Mouse (Mus musculus): ENCODE results near the gene Ltbp3. TPM values are rescaled to one million over a fixed set of nuclear protein-coding genes. Genes with fewer than 3 reads are reported as not detected.
A peak's percentile ranks its signal among the peaks of the same experiment; 100 is the strongest.
"Not testable (repeated sequence)": the region's sequence is repeated elsewhere in the genome, so short reads cannot be mapped to it uniquely, and the experiment has no call there.

The Ltbp3 gene
- polyA plus RNA-seq, 1 experiment, result 8.1 TPM

DNA sequence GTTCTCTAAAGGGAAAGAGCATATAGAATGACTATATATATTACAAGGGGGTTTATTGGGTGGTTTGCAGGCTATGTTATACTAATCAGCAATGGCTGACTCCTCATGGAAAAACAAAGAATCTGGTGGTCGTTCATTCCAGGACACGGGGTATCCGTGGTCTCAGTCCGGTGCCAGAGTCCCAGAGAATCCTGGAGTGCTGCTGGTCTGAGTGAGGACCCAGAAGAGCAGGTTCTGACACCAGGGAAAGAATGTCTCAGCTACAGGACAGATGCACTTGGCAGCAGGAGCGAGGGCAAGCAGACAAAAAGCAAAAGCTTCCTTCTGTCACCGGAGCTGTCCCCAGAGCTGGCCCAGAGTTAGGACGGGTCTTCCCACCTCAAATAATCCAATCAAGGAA lies 47.9 kb downstream of the Ltbp3 start:
- Histone ChIP-seq H3K4me1 (ENCODE audit: control insufficient read depth, insufficient read depth, low read length) (peaks cover 5% of the 10 kb centered on the region; the same call in 1 of the 2 replicates), H3K27ac (ENCODE audit: control insufficient read depth, insufficient read depth, low read depth, low read length) (no peak overlapping the region), H3K36me3 (ENCODE audit: control insufficient read depth, insufficient read depth, low read length) (no peaks in the 10 kb centered on the region), H3K4me3 (ENCODE audit: control insufficient read depth, low read depth, low read length) (no peak overlapping the region), H3K27me3 (ENCODE audit: control insufficient read depth, insufficient read depth, low read length) (no peaks in the 10 kb centered on the region)
- TF ChIP-seq POLR2A (IDR thresholded peaks at IDR 0.05; ENCODE audit: control insufficient read depth, low read depth, low read length) (no peak), CTCF (IDR thresholded peaks at IDR 0.05; ENCODE audit: control insufficient read depth, insufficient read depth, insufficient replicate concordance, low read depth, low read length) (no peak)

DNA sequence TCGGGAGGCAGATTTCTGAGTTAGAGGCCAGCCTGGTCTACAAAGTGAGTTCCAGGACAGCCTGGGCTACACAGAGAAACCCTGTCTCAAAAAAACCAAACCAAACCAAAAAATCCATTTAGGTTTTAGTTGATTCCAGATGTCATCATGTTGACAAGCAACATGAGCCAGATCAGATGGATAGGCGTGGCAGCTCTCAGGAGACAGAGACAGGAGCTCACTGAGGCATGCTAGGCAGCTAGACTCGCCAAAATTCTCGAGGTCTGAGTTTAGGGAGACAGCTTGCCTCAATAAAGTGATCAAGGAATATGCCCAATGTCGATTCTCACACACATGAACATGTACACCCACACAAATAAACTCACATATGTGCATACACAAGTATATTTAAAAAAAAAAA lies 48.4 kb downstream of the Ltbp3 start:
- no peak overlapping the region for H3K4me3 ChIP-seq (ENCODE audit: control insufficient read depth, low read depth, low read length)
- H3K27ac ChIP-seq (ENCODE audit: control insufficient read depth, insufficient read depth, low read depth, low read length), result no peak overlapping the region
- no peaks in the 10 kb centered on the region for H3K27me3 ChIP-seq (ENCODE audit: control insufficient read depth, insufficient read depth, low read length)
- H3K4me1 ChIP-seq (ENCODE audit: control insufficient read depth, insufficient read depth, low read length), result peaks cover 5% of the 10 kb centered on the region; the same call in 1 of the 2 replicates
- TF ChIP-seq CTCF (IDR thresholded peaks at IDR 0.05; ENCODE audit: control insufficient read depth, insufficient read depth, insufficient replicate concordance, low read depth, low read length) (no peak), POLR2A (IDR thresholded peaks at IDR 0.05; ENCODE audit: control insufficient read depth, low read depth, low read length) (no peak)
- H3K36me3 ChIP-seq (ENCODE audit: control insufficient read depth, insufficient read depth, low read length), result no peaks in the 10 kb centered on the region

DNA sequence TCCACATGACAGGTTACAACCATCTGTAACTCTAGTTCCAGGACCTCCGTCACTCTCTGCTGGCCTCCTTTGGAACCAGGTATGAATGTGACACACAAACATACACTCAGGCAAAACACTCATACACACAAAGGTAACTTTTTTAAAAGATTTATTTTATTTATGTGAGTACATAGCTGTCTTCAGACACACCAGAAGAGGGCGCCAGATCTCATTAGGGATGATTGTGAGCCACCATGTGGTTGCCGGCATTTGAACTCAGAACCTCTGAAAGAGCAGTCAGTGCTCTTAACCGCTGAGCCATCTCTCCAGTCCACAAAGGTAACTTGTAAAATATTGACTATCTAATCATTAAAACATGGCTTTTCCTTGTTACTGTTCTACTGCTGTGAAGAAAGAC lies 50.6 kb downstream of the Ltbp3 start:
- H3K4me1 ChIP-seq (ENCODE audit: control insufficient read depth, insufficient read depth, low read length), result peaks cover 6% of the 10 kb centered on the region
- H3K36me3 ChIP-seq (ENCODE audit: control insufficient read depth, insufficient read depth, low read length), result no peaks in the 10 kb centered on the region
- H3K27me3 ChIP-seq (ENCODE audit: control insufficient read depth, insufficient read depth, low read length), result no peaks in the 10 kb centered on the region
- TF ChIP-seq POLR2A (IDR thresholded peaks at IDR 0.05; ENCODE audit: control insufficient read depth, low read depth, low read length), result no peak
- no peak for TF ChIP-seq CTCF (IDR thresholded peaks at IDR 0.05; ENCODE audit: control insufficient read depth, insufficient read depth, insufficient replicate concordance, low read depth, low read length)
- H3K4me3 ChIP-seq (ENCODE audit: control insufficient read depth, low read depth, low read length), result no peak overlapping the region
- no peak overlapping the region for H3K27ac ChIP-seq (ENCODE audit: control insufficient read depth, insufficient read depth, low read depth, low read length)

DNA sequence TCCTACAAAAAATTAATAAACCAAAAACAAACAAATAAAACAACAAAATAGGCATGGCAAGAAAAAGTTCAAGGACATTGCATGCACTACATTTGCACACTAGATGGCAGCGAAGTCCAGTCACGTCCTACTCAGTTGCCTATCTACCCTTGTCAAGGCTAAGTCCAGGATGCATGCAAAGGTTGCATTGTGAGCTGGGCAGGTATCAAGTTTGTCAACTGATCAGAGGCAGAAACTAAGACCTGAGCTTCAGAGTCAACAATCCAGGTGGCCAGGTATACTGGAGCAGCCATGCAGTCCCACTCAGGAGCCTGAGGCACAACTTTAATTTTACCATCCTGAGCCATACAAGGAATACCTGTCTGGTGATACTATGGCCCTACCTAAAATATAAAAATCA lies 52.4 kb downstream of the Ltbp3 start:
- Histone ChIP-seq H3K36me3 (ENCODE audit: control insufficient read depth, insufficient read depth, low read length) (peaks cover 2% of the 10 kb centered on the region; the same call in 1 of the 2 replicates), H3K4me3 (ENCODE audit: control insufficient read depth, low read depth, low read length) (no peak overlapping the region), H3K27ac (ENCODE audit: control insufficient read depth, insufficient read depth, low read depth, low read length) (no peak overlapping the region), H3K27me3 (ENCODE audit: control insufficient read depth, insufficient read depth, low read length) (no peaks in the 10 kb centered on the region), H3K4me1 (ENCODE audit: control insufficient read depth, insufficient read depth, low read length) (peaks cover 2% of the 10 kb centered on the region)
- TF ChIP-seq CTCF (IDR thresholded peaks at IDR 0.05; ENCODE audit: control insufficient read depth, insufficient read depth, insufficient replicate concordance, low read depth, low read length) (peak; percentile 52; the same call in 1 of the 2 replicates), POLR2A (IDR thresholded peaks at IDR 0.05; ENCODE audit: control insufficient read depth, low read depth, low read length) (no peak)

DNA sequence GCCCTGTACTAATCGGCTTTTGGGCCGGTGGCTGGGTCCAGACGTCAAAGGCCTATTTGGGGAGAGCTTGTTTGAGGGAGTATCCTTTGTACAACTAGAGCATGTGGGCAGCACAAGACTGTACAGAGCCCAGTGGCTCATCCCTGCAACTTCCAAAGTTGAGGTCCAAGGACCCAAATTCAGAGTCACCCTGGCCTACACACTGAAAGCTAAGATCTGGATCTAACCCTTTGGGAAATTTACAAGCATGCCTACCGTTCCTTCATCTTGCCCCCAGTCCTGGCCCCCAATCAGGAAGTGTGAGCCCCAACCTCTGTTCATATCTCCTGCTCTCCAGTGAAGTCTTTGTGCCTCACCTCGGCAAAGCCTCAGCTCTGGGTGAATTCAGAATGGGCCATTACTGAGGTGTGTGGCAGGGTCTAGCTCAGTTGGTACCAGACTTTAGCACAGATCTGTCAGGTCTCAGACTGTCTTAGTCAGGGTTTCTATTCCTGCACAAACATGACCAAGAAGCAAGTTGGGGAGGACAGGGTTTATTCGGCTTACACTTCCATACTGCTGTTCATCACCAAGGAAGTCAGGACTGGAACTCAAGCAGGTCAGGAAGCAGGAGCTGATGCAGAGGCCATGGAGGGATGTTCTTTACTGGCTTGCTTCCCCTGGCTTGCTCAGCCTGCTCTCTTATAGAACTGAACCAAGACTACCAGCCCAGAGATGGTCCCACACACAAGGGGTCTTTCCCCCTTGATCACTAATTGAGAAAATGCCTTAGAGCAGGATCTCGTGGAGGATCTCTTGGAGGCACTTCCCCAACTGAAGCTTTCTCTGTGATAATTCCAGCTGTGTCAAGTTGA lies 53.4 kb downstream of the Ltbp3 start:
- not testable (repeated sequence) for H3K4me1 ChIP-seq (ENCODE audit: control insufficient read depth, insufficient read depth, low read length); H3K4me3 ChIP-seq (ENCODE audit: control insufficient read depth, low read depth, low read length); H3K27me3 ChIP-seq (ENCODE audit: control insufficient read depth, insufficient read depth, low read length); H3K36me3 ChIP-seq (ENCODE audit: control insufficient read depth, insufficient read depth, low read length)
- peak overlapping the region; percentile 5; the same call in 1 of the 2 replicates for H3K27ac ChIP-seq (ENCODE audit: control insufficient read depth, insufficient read depth, low read depth, low read length)

DNA sequence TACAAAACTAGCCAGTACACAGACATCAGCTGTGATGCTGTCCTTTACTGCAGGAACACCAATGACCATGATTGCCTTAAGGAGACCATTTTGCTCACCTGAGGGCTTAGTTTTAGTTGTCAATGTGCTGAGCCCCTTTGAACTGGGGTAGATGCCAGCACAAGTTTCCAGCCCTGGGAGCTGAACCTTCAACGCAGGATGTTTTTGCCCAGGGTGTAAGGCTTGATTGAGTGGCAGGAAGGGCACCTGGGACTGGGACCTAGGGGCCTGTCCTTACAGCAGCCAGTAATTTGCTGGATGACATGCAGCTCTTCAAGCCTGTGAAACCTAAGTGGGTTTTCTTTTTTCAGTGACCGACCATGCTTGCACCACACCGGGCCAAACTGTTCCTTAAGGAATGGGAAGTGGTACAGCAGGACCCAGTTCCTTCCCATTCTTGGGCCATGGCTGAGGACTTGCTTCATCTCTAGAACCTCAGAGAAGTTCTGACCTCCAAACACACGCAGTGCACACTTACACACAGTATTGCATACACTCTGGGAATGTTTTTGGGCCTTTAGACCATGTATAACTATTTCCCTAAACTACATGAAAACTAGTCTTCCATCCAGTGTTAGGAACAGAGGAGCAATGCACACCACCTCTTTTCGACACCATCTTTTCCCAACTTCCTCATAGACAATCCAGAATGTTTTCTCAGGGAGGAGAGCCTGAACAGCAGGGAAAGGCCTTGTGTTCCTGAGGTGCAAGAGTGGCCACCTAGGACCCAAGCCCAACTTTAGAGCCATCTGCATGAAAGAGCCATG lies 54.3 kb downstream of the Ltbp3 start:
- peak overlapping the region; percentile 24; the same call in 1 of the 2 replicates for H3K27ac ChIP-seq (ENCODE audit: control insufficient read depth, insufficient read depth, low read depth, low read length)
- H3K27me3 ChIP-seq (ENCODE audit: control insufficient read depth, insufficient read depth, low read length), result no peaks in the 10 kb centered on the region
- H3K4me3 ChIP-seq (ENCODE audit: control insufficient read depth, low read depth, low read length), result no peak overlapping the region
- TF ChIP-seq POLR2A (IDR thresholded peaks at IDR 0.05; ENCODE audit: control insufficient read depth, low read depth, low read length) (peak; percentile 41; the same call in 1 of the 2 replicates), CTCF (IDR thresholded peaks at IDR 0.05; ENCODE audit: control insufficient read depth, insufficient read depth, insufficient replicate concordance, low read depth, low read length) (0 out of 2 replicates have a peak, but pooled peaks have one; percentile 1)
- peaks cover 2% of the 10 kb centered on the region for H3K4me1 ChIP-seq (ENCODE audit: control insufficient read depth, insufficient read depth, low read length)
- H3K36me3 ChIP-seq (ENCODE audit: control insufficient read depth, insufficient read depth, low read length), result peaks cover 4% of the 10 kb centered on the region

Data from testis, adult 2 months (tissue).